Mouse (Mus musculus) ES-Bruce4 (cell line): ENCODE data around the gene Recql. TPM values are rescaled to one million over a fixed set of nuclear protein-coding genes. Genes with fewer than 3 reads are reported as not detected.
A peak's percentile ranks its signal among the peaks of the same experiment; 100 is the strongest.

ENCODE experiments used
- H3K27ac ChIP-seq: 2 replicates; pipeline ENCODE4 v1.5.1; 2012; ENCODE audit warnings: low read length, inconsistent platforms; ENCODE audit not compliant: insufficient read depth
- H3K27me3 ChIP-seq: 2 replicates; pipeline ENCODE4 v1.6.1; 2012; ENCODE audit warnings: mild to moderate bottlenecking, low read length, inconsistent platforms; ENCODE audit not compliant: control insufficient read depth, poor library complexity, insufficient read depth, severe bottlenecking
- H3K36me3 ChIP-seq: 2 replicates; pipeline ENCODE4 v1.6.1; 2012; ENCODE audit warnings: inconsistent platforms, mild to moderate bottlenecking, low read length, moderate library complexity; ENCODE audit not compliant: control insufficient read depth, poor library complexity, insufficient read depth, severe bottlenecking
- H3K4me1 ChIP-seq: one replicate; pipeline ENCODE4 v1.8.1; 2011; ENCODE audit warnings: low read length; ENCODE audit not compliant: control insufficient read depth, insufficient read depth
- H3K4me3 ChIP-seq: 2 replicates; pipeline ENCODE4 v1.5.1; 2011; ENCODE audit warnings: low read depth, mild to moderate bottlenecking, low read length
- H3K9ac ChIP-seq: 2 replicates; pipeline ENCODE4 v1.6.1; 2012; ENCODE audit warnings: low read depth, mild to moderate bottlenecking, inconsistent platforms; ENCODE audit not compliant: poor library complexity, severe bottlenecking
- H3K9me3 ChIP-seq: replicated peaks from 2 replicates; pipeline ENCODE4 v1.6.1; 2012; ENCODE audit warnings: mild to moderate bottlenecking, low read length, inconsistent platforms; ENCODE audit not compliant: control insufficient read depth, poor library complexity, insufficient read depth, severe bottlenecking
- CTCF ChIP-seq: IDR thresholded peaks from one replicate; pipeline ENCODE4 v1.8.1; 2011; ENCODE audit warnings: low read depth, low read length
- EP300 ChIP-seq: IDR thresholded peaks from 2 replicates; pipeline ENCODE4 v1.6.1; 2011; ENCODE audit warnings: low read depth, low read length; ENCODE audit not compliant: insufficient read depth
- POLR2A ChIP-seq: IDR thresholded peaks from one replicate; pipeline ENCODE4 v1.8.1; 2011; ENCODE audit warnings: low read length; ENCODE audit not compliant: insufficient read depth
- polyA plus RNA-seq: library from polyadenylated mRNA; stranded (reverse); fragments of >200 nt; gene quantifications from 2 replicates; pipeline ENCODE4 v1.2.4, GENCODE M21; 2011; ENCODE audit warnings: low read depth; ENCODE audit not compliant: missing spikeins, insufficient read depth, insufficient read length

Recql gene
- polyA plus RNA-seq, 1 experiment, result 55.0 TPM

- peak overlapping the region; percentile 93 for H3K4me3 ChIP-seq
- peak overlapping the region; percentile 91 for H3K9ac ChIP-seq
- H3K27ac ChIP-seq, result no peak overlapping the region
- TF ChIP-seq POLR2A (no peak), CTCF (no peak)
- H3K36me3 ChIP-seq, result no peaks in the 10 kb centered on the region
- no peaks in the 10 kb centered on the region for H3K27me3 ChIP-seq
- no peaks in the 10 kb centered on the region for H3K4me1 ChIP-seq
- no peaks in the 10 kb centered on the region for H3K9me3 ChIP-seq
Measured at GRCm38 (mm10) chr6:142386285-142387010, 439 bp downstream of the Recql start.

GRCm38 (mm10) chr6:142384521-142384920 is 2.4 kb downstream of the Recql start:
- no peak overlapping the region for H3K27ac ChIP-seq
- no peaks in the 10 kb centered on the region for H3K36me3 ChIP-seq
- no peak overlapping the region for H3K9ac ChIP-seq
- no peaks in the 10 kb centered on the region for H3K4me1 ChIP-seq
- TF ChIP-seq CTCF (no peak), POLR2A (no peak), EP300 (no peak)
- H3K9me3 ChIP-seq, result no peaks in the 10 kb centered on the region
- no peak overlapping the region for H3K4me3 ChIP-seq
- no peaks in the 10 kb centered on the region for H3K27me3 ChIP-seq

GRCm38 (mm10) chr6:142381615-142382014 is 5.3 kb downstream of the Recql start:
- TF ChIP-seq EP300 (no peak), POLR2A (no peak)
- Histone ChIP-seq H3K36me3 (no peaks in the 10 kb centered on the region), H3K27me3 (no peaks in the 10 kb centered on the region), H3K9me3 (no peaks in the 10 kb centered on the region), H3K4me3 (no peak overlapping the region), H3K4me1 (no peaks in the 10 kb centered on the region), H3K27ac (no peak overlapping the region), H3K9ac (no peak overlapping the region)

GRCm38 (mm10) chr6:142379961-142380360 is 6.9 kb downstream of the Recql start:
- no peaks in the 10 kb centered on the region for H3K9me3 ChIP-seq
- H3K4me1 ChIP-seq, result no peaks in the 10 kb centered on the region
- TF ChIP-seq POLR2A, result no peak
- no peak for TF ChIP-seq EP300
- no peak for TF ChIP-seq CTCF
- H3K27ac ChIP-seq, result no peak overlapping the region
- H3K4me3 ChIP-seq, result no peak overlapping the region
- H3K36me3 ChIP-seq, result 0 out of 2 replicates have a peak, but pooled peaks cover 3% of the 10 kb centered on the region
- no peaks in the 10 kb centered on the region for H3K27me3 ChIP-seq
- H3K9ac ChIP-seq, result no peak overlapping the region

- Histone ChIP-seq H3K27ac (no peak overlapping the region), H3K4me1 (no peaks in the 10 kb centered on the region), H3K4me3 (no peak overlapping the region), H3K27me3 (no peaks in the 10 kb centered on the region), H3K36me3 (peaks cover 5% of the 10 kb centered on the region; the same call in 1 of the 2 replicates), H3K9ac (no peak overlapping the region), H3K9me3 (no peaks in the 10 kb centered on the region)
- TF ChIP-seq CTCF (no peak), POLR2A (no peak), EP300 (no peak)
Measured at GRCm38 (mm10) chr6:142378576-142379330, 8.1 kb downstream of the Recql start.

- Histone ChIP-seq H3K9ac (no peak overlapping the region), H3K27me3 (no peaks in the 10 kb centered on the region), H3K4me3 (no peak overlapping the region), H3K9me3 (no peaks in the 10 kb centered on the region), H3K36me3 (peaks cover 5% of the 10 kb centered on the region; the same call in 1 of the 2 replicates), H3K27ac (no peak overlapping the region), H3K4me1 (no peaks in the 10 kb centered on the region)
- TF ChIP-seq POLR2A, result no peak
- no peak for TF ChIP-seq CTCF
- TF ChIP-seq EP300, result no peak
Measured at GRCm38 (mm10) chr6:142377081-142377480, 9.8 kb downstream of the Recql start.
